Mouse (Mus musculus) C2C12 (cell line): ENCODE results near the gene Necab2. TPM values are rescaled to one million over a fixed set of nuclear protein-coding genes. Genes with fewer than 3 reads are reported as not detected.

Source experiments
- H3K27me3 ChIP-seq: one replicate; pipeline ENCODE4 v1.6.1; 2011; ENCODE audit not compliant: control insufficient read depth, insufficient read depth, insufficient read length
- H3K36me3 ChIP-seq: one replicate; pipeline ENCODE4 v1.6.1; 2011; ENCODE audit not compliant: control insufficient read depth, insufficient read depth
- H3K4me3 ChIP-seq: one replicate; pipeline ENCODE4 v1.5.1; 2011; ENCODE audit warnings: mild to moderate bottlenecking, control low read depth; ENCODE audit not compliant: poor library complexity, insufficient read depth, severe bottlenecking
- H3K79me2 ChIP-seq: one replicate; pipeline ENCODE4 v1.6.1; 2011; ENCODE audit not compliant: control insufficient read depth, insufficient read depth
- H3K79me3 ChIP-seq: one replicate; pipeline ENCODE4 v1.6.1; 2011; ENCODE audit warnings: low read depth, control low read depth
- H3ac ChIP-seq: one replicate; pipeline ENCODE3; 2011; ENCODE audit warnings: low read depth; ENCODE audit not compliant: control insufficient read depth, insufficient read length
- CEBPB ChIP-seq: IDR thresholded peaks from one replicate; pipeline ENCODE4 v1.6.1; 2011; ENCODE audit warnings: low read depth, mild to moderate bottlenecking, control low read depth, moderate library complexity
- CTCF ChIP-seq: IDR thresholded peaks from one replicate; pipeline ENCODE4 v1.5.1; 2011; ENCODE audit not compliant: control insufficient read depth, insufficient read depth, insufficient read length
- FOSL1 ChIP-seq: IDR thresholded peaks from one replicate; pipeline ENCODE4 v1.8.0; 2011; ENCODE audit warnings: mild to moderate bottlenecking, low read length; ENCODE audit not compliant: poor library complexity, insufficient read depth, severe bottlenecking
- MAX ChIP-seq: IDR thresholded peaks from one replicate; pipeline ENCODE4 v1.6.1; 2011; ENCODE audit warnings: mild to moderate bottlenecking, control low read depth
- MYOD1 ChIP-seq: IDR thresholded peaks from one replicate; pipeline ENCODE4 v1.6.1; 2011; ENCODE audit warnings: low read depth; ENCODE audit not compliant: control insufficient read depth, insufficient read length
- MYOG ChIP-seq: IDR thresholded peaks from one replicate; pipeline ENCODE4 v1.6.1; 2011; ENCODE audit not compliant: control insufficient read depth, insufficient read length; ENCODE audit errors: extremely low read depth
- USF1 ChIP-seq: IDR thresholded peaks from one replicate; pipeline ENCODE4 v1.6.1; 2011; ENCODE audit warnings: low read depth, mild to moderate bottlenecking, control low read depth, moderate library complexity
- polyA plus RNA-seq: library from polyadenylated mRNA; unstranded; fragments of >200 nt; fragmentation: generic; extraction: Trizol; gene quantifications from one replicate; pipeline ENCODE4 v1.2.1, GENCODE M21; 2012; ENCODE audit warnings: missing spikeins

Gene Necab2
- polyA plus RNA-seq, 1 experiment = not detected

DNA sequence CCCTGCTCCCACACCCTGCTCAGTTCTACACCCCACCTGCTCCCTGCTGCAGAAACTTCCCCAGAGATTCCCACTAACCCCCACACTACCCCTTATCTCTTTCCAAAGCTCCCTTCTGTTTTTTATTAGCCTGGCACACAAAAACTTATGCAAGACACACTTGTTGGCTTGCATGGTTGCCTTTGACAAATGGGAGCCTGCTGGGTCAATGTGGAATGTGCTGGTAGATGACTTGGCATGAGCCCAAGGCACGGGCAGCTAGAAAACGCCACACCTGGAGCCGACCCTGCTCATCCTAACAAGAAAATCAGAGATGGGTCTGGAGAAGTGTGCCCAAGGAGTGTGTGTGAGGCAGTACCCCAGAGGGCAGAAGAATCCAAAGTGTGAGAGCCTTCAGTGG is 17.0 kb upstream of the Necab2 start:
- no peak overlapping the region for H3ac ChIP-seq
- no peak for TF ChIP-seq MYOG
- TF ChIP-seq MAX = no peak
- no peak for TF ChIP-seq FOSL1
- TF ChIP-seq USF1 = no peak
- no peak for TF ChIP-seq CEBPB
- TF ChIP-seq CTCF = no peak
- TF ChIP-seq MYOD1 = no peak
- no peak overlapping the region for H3K4me3 ChIP-seq
- no peaks in the 10 kb centered on the region for H3K27me3 ChIP-seq
- H3K79me2 ChIP-seq = no peaks in the 10 kb centered on the region
- H3K36me3 ChIP-seq = no peaks in the 10 kb centered on the region
- no peaks in the 10 kb centered on the region for H3K79me3 ChIP-seq

DNA sequence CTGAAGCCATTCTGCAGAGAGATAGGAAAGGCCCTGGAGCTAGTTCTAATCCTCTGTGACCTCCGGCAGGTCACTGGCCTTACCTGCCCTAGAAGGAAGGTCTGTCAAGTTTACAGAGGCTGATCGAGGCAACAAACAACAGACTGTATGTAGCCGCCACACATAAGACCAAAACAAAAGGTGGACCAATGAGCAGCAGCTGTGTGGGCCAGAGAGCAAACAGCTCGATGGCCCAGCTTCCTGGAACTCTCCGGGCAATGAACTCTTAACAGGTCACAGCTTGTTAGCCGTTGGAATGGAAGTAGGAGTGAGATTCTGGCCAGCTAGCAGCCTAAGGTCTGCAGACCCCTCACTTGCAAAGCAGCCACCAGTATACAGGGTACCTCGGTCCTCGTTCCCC is 16.3 kb upstream of the Necab2 start:
- H3ac ChIP-seq = no peak overlapping the region

DNA sequence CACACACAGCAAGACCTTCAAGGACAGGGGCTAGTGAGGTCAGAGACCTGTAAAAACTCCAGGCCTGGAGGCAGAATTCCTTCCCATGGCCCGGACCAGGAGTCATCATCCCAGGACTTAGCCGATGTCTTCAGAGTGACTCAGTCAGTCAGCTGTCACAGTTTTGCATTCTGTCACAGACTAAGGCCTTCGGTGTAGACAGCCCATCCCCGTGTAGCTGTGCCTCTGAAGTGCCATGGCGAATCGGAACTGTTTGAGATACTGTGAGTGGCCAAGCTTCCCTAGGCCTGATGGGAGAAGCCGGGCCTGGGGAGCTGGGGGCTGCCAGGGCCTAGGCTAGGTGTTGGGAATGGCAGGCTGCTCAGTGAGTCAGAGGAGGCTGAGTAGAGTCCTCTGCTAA is 15.8 kb upstream of the Necab2 start:
- H3K79me3 ChIP-seq = no peaks in the 10 kb centered on the region
- H3K79me2 ChIP-seq = no peaks in the 10 kb centered on the region
- no peak for TF ChIP-seq MYOG
- TF ChIP-seq MYOD1 = peak; percentile 90
- TF ChIP-seq FOSL1 = no peak
- TF ChIP-seq CEBPB = no peak
- no peak for TF ChIP-seq MAX
- TF ChIP-seq CTCF = no peak
- no peak for TF ChIP-seq USF1
- no peaks in the 10 kb centered on the region for H3K27me3 ChIP-seq
- H3K36me3 ChIP-seq = no peaks in the 10 kb centered on the region
- no peak overlapping the region for H3K4me3 ChIP-seq
- no peak overlapping the region for H3ac ChIP-seq

More for the DNA sequence above, 16.3 kb upstream of the Necab2 start:
- TF ChIP-seq CTCF (no peak), MYOD1 (no peak), MAX (no peak), FOSL1 (no peak), CEBPB (no peak), MYOG (no peak), USF1 (no peak)
- no peak overlapping the region for H3K4me3 ChIP-seq
- H3K27me3 ChIP-seq = no peaks in the 10 kb centered on the region
- no peaks in the 10 kb centered on the region for H3K79me2 ChIP-seq
- H3K79me3 ChIP-seq = no peaks in the 10 kb centered on the region
- no peaks in the 10 kb centered on the region for H3K36me3 ChIP-seq

DNA sequence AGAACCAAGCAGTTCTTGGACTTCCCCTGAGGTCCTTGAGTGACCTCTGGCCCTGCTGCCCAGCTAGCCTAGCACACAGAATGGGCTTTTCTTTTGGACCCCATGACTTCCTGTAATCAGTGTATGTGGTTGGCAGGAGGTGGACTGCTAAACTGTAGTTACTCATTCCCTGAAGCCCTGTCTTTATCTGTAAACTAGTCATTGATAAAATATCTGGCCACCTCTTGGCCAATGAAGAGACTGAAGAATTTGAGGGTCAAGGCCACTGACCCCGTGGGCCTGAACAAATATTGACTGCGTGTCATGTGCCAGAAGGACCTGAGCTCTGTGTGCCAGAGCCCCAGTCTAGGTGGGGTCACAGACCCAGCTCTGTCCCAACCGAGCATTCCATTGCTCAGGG is 14.1 kb upstream of the Necab2 start:
- no peak overlapping the region for H3ac ChIP-seq
- H3K36me3 ChIP-seq = no peaks in the 10 kb centered on the region
- H3K79me3 ChIP-seq = peaks cover 4% of the 10 kb centered on the region
- TF ChIP-seq MYOG (no peak), MYOD1 (peak; percentile 28), MAX (no peak)
- no peak overlapping the region for H3K4me3 ChIP-seq
- H3K79me2 ChIP-seq = peaks cover 5% of the 10 kb centered on the region
- H3K27me3 ChIP-seq = no peaks in the 10 kb centered on the region

DNA sequence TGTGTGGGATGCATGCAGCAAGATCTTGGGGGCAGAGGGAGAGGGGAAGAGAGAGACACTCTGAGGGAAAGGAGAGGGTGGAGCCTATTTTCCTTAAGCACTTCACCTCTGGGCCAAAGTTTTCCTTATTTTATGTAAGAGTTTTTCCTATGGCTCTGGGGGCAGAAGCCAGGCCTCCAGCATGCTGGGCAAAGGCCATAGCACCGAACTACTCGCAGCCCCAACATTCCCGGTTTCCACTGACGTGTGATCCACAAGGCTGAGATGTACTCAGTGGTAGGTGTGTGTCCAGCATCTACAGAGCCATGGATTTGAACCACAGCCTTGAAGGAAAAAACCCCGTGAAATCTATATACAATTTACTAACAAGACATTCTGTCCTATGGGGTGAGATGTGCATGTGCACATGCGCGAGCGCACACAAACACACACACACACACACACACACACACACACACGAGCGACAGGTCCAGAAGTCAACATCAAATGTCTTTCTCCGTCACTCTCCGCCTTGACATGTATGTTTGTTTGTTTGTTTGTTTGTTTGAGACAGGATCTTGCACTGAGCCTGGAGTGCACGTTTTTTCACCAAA is 12.8 kb upstream of the Necab2 start, which contains the start of gene Osgin1:
TSS of gene Osgin1 (plus strand) at position 543 of the 593 bp plus-strand sequence.
- no peak within 1 kb of the TSS for H3K4me3 ChIP-seq
- no peaks in the 10 kb centered on the region for H3K36me3 ChIP-seq
- H3K27me3 ChIP-seq = no peaks in the 10 kb centered on the region
- TF ChIP-seq USF1 (no peak), MYOG (no peak), CEBPB (no peak), FOSL1 (no peak), MAX (no peak), MYOD1 (no peak), CTCF (no peak)
- no peak within 1 kb of the TSS for H3ac ChIP-seq
- peaks cover 18% of the 10 kb centered on the region for H3K79me2 ChIP-seq
- peaks cover 16% of the 10 kb centered on the region for H3K79me3 ChIP-seq

DNA sequence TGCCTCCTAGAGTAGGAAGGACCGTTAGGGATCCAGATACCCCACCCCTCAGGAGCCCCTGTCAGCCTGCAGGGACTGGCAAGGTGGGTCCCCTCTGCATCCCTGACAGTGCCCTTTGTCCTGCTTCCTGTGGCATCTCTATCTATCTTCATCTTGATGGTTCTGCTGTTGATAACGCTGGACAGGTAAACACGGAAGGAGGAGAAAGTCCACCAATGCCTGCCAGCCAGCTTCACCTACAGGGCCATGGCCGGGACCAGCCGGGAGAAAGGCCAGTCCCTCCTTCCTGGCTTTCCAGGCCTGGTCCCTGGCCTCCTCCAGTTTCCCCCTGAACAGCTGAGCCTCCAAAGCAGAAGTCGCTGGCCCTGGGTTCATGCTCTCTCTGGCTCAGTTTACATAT is 11.9 kb upstream of the Necab2 start:
- Histone ChIP-seq H3K36me3 (peaks cover 3% of the 10 kb centered on the region), H3K79me2 (peaks cover 27% of the 10 kb centered on the region), H3K27me3 (no peaks in the 10 kb centered on the region), H3K4me3 (no peak overlapping the region), H3K79me3 (peaks cover 25% of the 10 kb centered on the region), H3ac (no peak overlapping the region)
- TF ChIP-seq USF1 (no peak), FOSL1 (no peak), MYOD1 (no peak), MYOG (no peak), CEBPB (no peak), CTCF (no peak), MAX (no peak)
